Mouse (Mus musculus): ENCODE data around the gene Sarnp.

Gene Sarnp

DNA sequence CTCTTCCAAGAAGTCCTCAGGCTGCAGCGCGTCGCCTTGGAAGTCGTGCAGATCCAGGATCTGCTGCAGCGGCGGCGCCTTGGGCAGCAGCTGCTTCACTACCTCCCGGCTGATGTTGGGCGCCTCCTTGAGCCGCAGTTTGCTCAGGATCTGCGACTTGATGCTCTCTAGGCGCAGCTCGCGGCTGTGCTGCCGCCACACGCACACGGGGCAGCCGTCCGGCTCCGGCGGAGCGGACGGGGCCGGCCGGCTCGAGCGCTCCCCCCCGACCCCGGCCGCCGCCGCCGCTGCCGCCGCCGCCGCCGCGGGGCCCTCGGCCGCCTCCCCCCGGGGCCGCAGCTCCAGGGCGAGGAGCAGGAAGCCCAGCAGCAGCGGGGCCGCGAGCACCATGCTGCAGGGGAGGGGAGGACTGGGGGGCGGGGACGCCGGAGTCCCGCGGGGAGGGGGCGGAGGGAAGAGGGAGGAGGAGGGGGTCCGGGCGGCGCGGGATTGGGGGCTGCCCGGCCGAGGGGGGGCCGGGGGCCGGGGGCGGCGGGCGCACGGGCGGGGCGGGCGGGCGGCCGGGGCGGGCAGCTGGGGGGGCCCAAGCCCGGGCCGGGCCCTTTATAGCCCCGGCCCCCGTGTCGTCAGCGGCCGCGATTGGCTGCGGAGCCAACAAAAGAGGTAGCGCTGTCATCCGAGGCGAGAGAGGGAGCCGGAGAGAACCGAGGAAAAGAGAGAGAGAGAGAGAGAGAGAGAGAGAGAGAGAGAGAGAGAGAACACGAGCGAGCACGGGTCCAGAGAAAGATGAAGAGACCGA is 74.4 kb downstream of the Sarnp start, which contains the start of gene Gdf11:
Gene Gdf11, minus strand, starts transcription at position 423 of the 799 bp plus-strand sequence.
- peak; percentile 49 for DNase-seq

DNA sequence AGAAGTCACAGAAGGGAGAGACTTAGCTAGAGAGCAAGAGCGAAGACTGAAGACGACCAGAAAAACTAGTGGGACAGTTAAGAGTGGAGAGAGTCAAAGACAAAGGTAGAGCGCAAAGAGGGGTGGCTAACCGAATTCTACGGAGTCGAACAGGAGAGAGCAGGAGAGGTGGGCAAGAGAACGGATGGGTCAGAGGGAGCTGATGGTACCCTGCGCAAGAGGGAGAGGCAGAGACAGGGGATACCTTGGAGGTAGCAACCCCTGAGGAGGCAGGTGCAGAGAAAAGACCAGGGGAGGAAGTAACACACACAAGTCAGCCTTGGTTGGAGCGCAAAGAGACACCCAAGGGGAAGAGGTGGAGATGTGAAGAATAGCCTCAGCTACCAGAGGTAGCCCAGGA is 75.1 kb downstream of the Sarnp start:
- no peak for DNase-seq

DNA sequence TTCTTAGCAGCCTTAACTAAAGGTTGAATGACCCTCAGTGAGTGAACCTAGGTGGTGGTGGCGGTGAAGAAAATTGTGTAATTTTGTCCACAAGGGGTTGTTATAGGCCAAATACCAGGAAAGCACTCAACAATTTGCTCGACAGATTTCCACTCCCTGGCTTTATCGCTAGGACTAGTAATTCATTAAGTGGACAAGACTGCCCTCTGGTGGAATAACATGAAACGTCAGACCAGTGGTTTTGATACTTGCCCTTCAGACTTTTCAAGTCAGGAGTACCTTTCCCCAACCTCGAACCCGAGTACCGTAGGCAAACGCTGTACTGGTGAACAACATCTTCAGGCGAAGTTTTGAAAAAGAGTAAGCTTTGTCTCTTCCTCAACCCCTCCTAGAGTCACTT is 78.3 kb downstream of the Sarnp start:
- DNase-seq = peak; percentile 57

DNA sequence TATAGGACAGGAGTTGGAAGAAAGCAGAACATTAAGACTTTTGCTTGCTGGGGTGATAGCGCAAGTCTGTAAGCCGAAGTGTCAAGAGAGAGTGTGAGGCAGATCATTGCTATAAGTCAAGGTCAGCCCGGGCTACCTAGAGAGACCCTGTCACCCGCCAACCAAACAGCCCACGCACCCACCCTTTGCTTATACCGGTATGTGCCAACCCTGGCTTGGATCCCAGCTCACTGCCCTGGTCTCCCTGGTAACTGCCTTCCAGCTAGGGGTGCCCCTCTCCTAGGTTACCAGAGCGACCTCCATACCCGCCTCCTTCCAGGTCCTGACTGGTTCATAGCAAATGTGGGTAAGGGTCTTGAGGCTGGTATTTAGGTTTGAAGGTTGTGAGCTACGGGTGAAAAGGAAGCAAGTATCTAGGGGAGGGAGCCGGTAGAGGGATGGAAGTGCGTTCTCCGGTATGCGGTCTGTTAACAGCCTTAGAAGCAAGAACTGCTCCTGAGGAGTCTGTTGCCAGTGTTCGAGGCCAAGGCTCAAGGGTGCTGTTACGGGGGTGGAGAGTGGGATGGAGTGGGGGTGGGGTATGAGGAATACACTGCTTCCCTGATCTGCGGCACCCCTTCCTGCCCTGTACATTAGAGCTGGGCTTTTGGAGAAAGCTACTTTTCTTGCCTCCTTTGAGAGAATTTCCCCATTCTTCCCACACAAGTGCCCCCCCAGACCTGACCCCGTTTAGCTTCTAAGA is 79.0 kb downstream of the Sarnp start:
- DNase-seq = no peak

DNA sequence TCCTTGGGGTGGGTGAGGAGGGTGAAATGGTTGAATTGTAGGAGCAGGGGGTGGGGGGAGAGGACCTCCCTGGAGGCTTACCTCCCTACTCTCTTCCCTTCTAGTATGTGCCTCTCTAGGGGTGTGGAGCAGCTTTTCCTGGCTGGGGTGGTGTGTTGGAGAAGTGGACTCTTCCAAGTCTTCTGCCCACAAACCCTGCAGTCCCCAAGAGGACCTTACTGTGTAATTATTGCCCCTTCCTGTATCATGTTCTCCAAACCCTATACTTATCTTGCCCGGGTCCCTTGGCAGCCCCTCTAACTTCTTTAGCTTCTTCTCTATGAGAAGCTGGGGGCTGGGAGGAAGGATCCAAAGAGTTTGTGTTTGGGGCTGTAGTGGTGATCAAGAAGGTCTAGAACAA is 79.7 kb downstream of the Sarnp start:
- DNase-seq = no peak

DNA sequence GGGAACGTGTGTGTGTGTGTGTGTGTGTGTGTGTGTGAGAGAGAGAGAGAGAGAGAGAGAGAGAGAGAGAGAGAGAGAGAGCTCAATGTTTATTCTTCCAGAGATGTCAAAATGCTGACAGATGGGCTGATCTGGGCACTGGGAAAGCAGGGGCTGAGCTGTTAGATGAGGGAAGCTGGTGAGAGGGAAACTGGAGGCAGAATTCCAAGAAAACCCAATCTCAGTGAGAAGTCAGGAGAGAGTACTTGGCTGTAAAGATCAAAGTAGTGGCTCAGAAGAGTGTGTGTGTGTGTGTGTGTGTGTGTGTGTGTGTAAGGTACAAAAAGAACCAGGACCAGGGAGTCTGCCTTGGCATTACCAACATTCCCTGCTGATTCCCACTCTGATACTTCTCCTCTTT is 80.4 kb downstream of the Sarnp start:
- DNase-seq = no peak

DNA sequence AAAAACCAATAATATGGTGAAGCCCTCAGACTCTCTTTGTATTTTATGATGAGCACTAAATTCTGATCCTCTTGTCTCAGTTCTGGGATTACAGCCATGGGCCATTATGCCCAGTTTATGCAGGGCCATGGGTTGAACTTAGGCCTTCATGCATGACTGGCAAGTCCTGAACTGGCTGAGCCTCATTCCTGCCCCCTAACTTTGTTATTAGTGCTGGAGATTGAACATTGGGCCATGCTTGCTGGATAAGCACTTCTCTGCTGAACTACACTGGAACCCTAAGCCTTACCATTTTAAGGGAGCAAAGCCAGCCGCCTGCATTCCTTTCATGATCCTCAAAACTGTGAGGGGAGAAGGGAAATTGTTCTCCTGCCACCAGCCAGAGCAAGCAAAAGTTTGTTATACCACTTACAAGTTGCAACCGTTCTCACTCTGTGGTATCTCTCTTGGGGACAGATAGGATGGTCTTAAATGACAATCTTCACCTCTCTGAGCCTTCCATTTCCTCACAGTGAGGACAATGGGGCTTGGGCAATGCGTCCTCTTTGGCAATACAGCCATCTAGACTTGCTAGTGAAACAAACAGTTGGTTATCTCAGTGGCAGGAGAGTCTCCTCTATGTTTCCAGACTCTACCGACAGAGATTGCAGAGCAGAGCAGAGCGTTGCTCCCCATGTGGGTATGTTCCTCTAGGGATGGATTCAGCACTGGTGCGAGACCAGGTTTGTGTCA is 82.8 kb downstream of the Sarnp start:
- no peak for DNase-seq

DNA sequence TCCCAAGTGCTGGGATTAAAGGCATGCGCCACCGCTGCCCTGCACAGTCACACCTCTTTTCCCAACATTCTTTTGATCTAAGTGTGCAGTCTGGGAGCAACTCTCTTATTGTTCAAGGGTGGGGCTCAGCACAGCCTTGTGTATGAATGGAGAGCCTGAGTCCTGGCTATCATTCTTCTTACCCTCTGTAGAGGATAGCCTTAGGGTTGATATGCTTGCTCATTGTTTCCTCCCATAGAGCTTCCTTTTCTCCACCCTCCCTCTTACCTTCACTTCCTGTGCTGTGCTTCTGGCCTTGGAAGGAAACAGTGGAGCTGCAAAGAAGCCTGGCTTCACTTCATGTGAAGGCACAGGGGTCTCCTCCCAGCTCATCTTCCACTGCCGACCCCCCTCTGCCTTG is 83.6 kb downstream of the Sarnp start, which contains the start of gene Cd63:
Gene Cd63, plus strand, starts transcription at position 292 of the 400 bp plus-strand sequence.
- no peak for DNase-seq

DNA sequence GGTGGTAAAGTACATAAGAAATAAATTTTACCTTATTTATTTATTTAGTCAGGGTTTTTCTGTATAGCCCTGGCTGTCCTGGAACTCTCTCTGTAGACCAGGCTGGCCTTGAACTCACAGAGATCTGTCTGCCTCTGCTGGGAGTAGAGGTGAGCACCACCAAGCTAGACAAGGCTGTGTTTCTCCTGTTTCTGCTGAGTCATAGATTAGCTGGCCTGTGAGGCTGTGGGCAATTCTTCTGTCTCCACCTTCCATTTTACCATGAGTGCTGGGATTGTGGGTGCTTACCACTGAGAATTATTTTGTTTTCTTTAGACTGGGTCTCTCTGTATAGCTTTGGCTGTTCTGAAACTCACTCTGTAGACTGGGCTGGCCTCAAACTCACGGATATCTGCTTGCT is 84.3 kb downstream of the Sarnp start:
- DNase-seq = no peak

DNA sequence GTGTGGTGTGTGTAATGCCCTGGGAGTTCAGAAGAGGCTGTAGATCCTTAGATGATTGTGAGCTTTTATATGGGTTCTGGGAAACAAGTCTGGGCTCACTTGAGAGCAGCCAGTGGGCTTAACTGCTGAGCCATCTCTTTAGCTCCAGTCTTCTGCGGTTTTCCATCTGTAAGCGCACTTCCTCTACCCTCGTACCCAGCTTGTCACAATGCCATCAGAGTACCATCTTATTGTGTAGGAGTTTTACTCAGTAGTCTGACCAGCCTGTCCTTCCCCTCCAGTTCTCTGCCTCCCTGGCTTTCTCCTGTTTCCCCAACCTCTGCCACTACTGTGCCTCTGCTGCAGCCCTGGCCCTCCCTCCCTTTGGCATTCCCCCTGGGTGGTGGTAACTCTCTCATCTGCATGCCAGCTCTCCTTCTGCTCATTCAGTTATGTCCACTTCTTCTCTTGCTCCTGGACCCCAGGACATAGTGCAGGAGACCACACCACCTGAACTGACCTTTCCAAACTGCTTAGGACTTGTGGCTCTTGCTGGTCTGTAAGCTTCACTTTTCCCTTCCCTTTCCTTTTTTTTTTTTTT is 85.4 kb downstream of the Sarnp start:
- no peak for DNase-seq

DNA sequence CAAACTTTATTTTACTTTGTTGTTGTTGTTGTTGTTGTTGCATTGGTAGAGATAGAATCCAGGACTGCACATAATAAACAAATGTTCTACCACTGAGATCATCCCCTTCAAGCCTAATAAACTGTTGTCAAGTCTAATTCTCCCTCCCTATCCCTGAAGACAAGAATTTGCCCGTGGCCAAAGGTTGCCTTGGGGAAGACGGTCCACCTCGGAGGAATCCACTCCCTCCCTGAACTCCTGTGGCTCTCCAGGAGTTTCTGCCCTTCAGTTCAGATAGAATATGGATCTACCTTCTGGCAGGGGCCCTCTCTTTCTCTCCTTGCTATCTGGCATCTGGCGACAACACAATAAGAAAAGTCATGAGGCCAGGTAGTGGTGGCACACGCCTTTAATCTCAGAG is 87.7 kb downstream of the Sarnp start:
- no peak for DNase-seq

DNA sequence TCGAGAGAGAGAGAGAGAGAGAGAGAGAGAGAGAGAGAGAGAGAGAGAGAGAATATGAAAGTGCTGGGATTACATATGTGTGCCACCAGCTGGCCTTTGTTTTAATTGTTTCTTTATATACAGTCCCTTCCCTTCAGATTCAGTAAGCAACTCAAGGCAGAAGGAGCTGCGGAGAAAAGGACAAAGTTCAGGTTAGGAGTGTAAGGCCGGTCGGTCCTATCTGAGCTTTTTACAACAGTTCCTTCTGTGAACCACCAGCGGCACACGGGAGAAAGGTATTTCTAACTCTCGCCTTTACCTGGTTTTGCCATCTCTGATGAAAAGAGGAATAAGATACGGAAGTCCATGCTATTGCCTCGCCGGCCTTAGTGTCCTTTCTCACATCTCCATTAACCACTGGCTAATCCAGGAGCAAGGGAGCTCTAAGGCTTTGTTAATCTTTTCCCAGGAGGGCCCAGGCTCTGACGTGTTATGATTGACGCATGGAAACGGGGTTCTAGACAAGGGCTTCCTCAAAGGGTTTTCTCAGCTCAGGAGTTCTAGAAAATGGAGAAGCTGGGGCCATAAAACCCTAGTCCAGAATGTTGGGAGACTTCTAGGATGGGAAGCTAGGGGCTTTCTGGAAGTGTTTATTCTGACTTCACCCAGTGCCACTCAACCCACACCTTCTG is 91.8 kb downstream of the Sarnp start:
- DNase-seq = no peak

DNA sequence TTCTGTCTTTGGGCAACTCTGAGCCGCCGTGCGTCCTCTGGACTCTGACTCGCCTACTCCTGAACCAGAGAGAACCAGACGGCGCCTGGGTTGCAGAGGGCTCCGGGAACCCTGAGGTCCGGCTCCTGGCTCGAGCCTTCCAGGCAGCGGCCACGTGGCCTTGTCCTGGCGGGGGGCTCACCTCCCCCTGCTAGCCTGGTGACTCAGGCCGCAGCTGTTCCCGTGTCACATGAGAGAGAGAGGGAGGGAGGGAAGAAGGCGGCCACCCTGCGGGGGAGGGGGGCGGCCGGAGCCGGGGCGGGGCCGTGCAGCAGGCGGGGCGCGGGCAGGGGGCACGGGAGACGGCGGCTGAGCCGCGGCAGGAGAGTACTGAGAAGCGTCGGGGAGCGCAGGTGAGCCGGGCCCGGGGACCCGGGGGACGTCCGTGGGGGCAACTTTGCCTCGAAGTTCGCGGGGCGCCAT is 92.5 kb downstream of the Sarnp start:
- peak; percentile 73 for DNase-seq

DNA sequence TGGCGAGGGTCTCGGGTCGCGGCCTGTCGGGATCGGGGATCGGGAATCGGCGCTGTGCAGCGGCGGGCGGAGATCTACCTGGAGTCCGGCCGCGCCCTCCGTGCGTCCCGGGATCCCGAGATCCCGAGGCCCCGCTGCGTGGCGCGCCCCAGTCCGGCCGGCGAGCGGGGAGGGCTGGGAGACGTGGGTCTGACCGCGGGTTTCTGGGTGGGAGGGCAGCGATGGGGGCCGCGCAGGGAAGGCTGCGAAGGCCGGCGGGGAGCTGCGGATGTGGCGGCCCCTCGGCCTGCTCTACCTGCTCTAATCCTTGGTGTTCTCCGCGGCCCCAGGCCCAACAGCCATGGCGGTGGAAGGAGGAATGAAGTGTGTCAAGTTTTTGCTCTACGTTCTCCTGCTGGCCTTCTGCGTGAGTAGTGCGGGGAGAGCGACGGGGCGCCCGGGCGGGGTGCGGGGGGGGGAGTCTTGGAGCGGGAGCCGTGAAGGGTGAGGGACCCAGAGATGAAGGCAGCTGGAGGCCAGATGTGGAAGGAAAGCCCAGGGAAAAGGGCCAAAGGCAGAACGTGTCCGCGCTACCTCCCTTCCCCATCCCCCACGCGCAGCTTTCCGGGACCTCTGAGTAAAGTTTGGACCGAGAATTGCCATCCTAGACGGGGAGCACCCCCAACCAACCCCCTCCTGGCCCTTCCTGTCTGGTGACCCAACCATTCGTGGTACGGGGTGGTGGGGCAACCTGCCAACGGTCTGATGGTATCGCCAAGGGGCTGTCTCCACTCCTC is 93.1 kb downstream of the Sarnp start:
- DNase-seq = no peak

DNA sequence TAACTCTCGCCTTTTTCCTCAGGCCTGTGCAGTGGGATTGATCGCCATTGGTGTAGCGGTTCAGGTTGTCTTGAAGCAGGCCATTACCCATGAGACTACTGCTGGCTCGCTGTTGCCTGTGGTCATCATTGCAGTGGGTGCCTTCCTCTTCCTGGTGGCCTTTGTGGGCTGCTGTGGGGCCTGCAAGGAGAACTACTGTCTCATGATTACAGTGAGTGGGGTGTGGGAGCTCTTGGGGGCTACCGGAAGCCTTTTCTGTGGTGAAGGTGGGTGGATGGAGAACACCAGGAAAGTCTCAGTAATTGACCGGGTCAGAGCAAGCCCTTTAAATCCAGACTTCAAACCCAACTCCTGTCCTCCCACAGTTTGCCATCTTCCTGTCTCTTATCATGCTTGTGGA is 94.3 kb downstream of the Sarnp start:
- DNase-seq = no peak

DNA sequence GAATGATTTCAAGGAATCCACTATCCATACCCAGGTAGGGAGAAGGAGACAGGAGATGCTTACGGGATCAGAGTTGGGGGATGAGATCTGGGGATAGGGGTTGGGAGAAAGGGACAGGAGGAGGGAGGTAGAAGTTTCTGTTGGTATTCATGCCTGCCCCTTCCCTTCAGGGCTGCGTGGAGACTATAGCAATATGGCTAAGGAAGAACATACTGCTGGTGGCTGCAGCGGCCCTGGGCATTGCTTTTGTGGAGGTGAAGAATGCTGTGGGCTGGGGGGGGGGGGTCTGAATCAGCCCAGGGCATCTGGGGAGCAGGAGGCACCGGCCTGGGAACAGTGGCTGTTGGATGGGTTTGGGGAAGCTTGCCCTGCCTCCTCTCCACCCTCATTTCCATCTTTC is 95.1 kb downstream of the Sarnp start:
- no peak for DNase-seq

DNA sequence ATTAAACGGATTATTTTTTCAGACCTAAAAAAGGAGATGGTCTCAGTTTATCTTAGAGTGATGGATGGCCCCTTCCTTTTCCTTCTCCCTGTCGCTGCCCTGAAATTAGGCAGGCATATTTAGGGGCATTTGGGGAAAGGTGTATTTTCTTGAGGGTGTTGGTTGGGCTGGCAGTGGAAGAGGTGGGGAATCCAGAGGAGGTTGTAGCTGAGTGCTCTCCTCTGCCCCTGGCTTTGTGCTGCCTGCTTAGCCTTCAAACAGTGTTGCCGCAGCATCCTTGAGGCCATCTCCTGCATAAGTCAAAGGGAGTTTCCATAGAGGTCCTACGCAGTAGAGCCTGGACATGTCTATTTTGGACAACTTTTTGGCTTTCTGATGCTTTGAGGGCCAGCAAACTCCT is 95.7 kb downstream of the Sarnp start:
- no peak for DNase-seq

DNA sequence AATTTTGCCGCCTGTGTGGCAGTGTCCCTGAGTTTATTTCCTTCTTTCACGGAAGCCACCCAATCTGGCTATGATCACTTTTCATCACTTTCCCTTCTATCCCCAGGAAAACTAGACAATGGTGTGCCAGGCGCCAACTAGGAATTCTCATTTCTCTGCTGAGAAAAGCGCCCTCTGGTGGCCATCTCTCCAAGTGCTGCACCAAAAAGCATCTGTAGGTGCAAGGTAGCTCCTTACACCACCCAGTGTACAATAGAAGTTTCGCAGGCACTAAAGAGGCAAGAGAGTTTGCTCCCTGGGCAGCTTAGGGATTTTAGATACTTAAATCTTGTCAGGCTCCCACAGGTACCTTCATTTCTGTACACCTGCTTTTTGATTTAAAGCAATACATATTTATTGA is 96.1 kb downstream of the Sarnp start:
- DNase-seq = peak; percentile 75

DNA sequence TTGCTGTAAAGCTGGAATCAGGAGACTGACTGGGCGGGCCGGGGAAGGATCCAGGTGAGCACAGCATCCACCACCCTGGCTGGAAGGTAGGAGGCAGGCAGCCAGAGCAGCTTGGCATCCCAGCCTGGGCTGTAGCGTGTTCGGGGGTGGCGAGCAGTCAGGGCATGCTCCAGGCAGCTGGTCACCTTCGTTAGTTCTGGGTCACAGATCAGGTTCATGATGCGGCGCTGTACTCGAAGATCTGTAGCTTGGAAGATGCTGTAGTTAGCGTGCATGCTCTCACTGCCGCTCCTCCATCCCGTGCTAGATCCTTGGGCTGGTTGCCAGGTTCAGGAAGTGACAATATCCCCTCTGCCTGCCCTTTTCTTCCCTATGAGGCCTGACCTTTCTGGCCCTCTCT is 96.6 kb downstream of the Sarnp start:
- no peak for DNase-seq

DNA sequence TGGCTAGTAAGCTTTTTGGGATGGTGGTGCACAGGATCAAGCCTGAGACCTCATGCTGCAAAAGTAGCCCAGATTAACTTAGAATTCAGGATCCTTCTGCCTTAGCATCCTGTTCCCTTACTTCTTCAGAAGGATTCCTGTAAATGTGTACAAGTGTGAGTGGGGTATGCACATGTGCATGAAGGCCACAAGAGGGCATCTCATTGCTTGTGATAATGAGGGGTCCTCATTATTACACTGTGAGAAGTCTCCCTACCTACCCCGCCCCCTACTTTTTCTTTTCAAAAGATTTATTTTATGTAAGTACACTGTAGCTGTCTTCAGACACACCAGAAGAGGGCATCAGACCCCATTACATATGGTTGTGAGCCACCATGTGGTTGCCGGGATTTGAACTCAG is 98.4 kb downstream of the Sarnp start:
- DNase-seq = no peak

DNA sequence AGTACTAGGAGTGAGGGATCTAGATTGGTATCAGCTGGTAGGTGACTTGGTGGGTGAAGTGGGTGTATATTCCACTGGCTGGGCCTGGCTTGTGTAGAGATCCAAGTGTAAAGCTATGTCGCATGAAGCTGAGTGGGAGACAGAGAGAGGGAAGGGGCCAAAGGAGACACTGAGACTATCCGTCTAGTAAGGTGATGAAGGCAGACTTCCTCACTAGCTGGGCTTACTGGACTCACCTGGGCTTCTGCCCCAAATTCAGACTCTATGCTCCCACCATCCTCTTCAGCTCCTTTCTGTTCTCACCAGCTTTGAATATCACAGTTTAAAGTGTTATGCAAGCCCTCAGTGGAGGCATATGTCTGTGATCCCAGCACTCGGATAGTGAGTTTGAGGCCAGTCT is 99.5 kb downstream of the Sarnp start:
- DNase-seq = no peak

DNA sequence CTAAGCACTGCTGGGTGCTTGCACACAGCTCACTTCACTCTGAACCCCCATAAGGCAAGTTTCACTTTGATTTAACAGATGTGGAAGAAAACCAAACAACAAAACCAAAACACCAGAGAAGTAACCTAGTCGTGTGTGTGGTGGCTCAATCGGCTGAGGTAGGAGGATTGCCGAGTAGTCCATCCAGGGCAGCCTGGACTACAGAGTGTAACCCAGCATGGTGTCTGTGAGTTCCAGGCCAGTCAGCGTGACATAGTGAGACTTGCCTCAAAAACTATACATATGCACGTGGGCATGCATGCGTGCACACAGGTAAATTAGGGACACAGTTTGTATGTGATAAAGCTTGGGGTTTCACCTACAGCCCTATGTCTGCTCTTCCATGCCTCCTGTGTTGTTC is 100.3 kb downstream of the Sarnp start:
- DNase-seq = no peak
